Mouse (Mus musculus): Measurements from ENCODE around the gene Eif4g3. TPM values are rescaled to one million over a fixed set of nuclear protein-coding genes. Genes with fewer than 3 reads are reported as not detected.

The Eif4g3 gene
- polyA plus RNA-seq, 1 experiment: 72.1 TPM

DNA sequence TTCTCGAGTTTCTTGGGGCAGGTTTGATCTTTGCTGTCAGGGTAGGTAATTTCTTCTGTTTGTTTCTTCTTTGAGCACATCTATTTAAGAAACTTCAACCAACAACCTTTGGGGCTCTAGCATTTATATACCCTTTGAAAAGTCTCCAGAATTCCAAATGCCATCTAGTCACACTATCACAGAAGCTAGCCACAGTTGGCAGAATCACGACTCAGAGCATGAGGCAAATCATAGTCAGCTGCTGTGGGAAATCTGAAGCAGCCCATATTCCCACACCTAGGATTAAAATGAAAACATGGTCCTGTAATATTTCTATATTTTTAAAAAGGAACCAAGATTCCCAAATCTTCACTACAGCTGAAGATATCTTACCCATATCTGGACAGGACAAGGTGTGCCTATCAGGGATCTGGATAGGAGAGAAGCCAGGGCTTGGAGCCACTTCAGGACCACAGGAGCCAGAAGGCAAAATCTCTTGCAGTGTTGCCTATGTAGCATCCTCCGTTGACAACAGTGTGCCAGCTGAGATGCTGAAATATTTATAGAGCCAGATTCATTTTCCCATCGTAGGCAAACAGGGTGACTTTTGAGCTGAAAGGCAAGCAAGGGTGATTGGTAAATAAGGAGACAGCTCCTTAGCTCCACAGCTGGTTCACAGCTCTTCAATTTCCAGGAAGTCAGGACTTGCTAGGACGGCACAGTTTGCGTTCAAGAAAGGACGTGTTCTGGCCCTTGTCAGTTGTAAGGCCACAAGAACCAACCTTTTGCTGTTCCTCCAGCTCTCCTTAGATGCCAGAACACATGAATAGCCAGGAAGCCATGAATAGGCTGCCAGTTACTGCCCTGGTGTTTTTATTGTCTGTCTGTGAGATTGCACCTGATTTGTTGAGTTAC lies 70.8 kb downstream of the Eif4g3 start:
- H3K4me1 ChIP-seq (replicated peaks; ENCODE audit: control insufficient read depth, insufficient read depth, low read length): no peaks in the 10 kb centered on the region
- no peaks in the 10 kb centered on the region for H3K27me3 ChIP-seq (ENCODE audit: control insufficient read depth, insufficient read depth, low read length)
- H3K4me3 ChIP-seq (ENCODE audit: control insufficient read depth, insufficient read depth, low read length): no peak overlapping the region
- TF ChIP-seq CTCF (IDR thresholded peaks at IDR 0.05; ENCODE audit: borderline replicate concordance, control insufficient read depth, extremely low read depth, insufficient read depth, low read length, poor library complexity): no peak
- TF ChIP-seq POLR2A (IDR thresholded peaks at IDR 0.05; ENCODE audit: control insufficient read depth, extremely low read depth, insufficient read depth, low read length, poor library complexity): no peak
- 94% methylated on average over 7 of the region's 7 CpGs for WGBS
- DNase-seq: no peak
- peaks cover 15% of the 10 kb centered on the region for H3K36me3 ChIP-seq (ENCODE audit: control insufficient read depth, insufficient read depth, low read length)
- H3K27ac ChIP-seq (ENCODE audit: control insufficient read depth, insufficient read depth, low read length): no peak overlapping the region

DNA sequence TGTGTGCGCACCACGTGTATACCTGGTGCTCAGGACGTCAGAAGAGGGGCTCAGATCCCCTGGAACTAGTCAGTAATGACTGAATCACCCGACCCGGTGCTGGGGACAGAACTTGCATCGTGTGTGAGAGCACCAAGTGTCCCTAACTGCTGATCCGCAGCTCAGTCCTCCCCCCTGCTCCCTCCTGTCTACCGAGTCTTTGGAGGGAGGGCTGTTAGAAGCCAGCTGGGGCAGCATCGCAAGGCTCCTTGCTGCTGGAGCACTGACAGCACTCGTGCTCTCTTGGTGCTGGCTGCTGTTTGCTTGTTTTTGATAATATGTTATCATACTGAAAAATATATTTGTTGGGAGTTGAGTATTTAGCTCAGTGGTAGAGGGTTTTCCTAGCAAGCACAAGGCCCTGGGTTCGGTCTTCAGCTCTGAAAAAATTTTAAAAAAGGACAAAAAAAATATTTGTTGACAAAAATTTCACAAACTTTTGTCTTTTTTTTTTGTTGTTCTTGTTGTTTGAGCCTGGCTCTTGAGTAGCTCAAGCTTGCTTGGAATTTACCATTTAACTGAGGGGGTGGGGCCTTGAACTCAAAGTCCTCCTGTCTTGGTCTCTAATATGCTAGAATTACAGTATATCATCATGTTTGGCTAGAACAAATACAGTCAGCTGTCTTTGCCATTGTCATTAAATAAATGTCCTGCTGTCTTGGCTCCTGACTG lies 72.2 kb downstream of the Eif4g3 start:
- Histone ChIP-seq H3K36me3 (ENCODE audit: control insufficient read depth, insufficient read depth, low read length) (peaks cover 15% of the 10 kb centered on the region), H3K4me3 (ENCODE audit: control insufficient read depth, insufficient read depth, low read length) (no peak overlapping the region), H3K4me1 (replicated peaks; ENCODE audit: control insufficient read depth, insufficient read depth, low read length) (no peaks in the 10 kb centered on the region), H3K27ac (ENCODE audit: control insufficient read depth, insufficient read depth, low read length) (no peak overlapping the region), H3K27me3 (ENCODE audit: control insufficient read depth, insufficient read depth, low read length) (no peaks in the 10 kb centered on the region)
- no peak for DNase-seq
- WGBS: 95% methylated on average over 11 of the region's 11 CpGs
- TF ChIP-seq CTCF (IDR thresholded peaks at IDR 0.05; ENCODE audit: borderline replicate concordance, control insufficient read depth, extremely low read depth, insufficient read depth, low read length, poor library complexity): no peak
- no peak for TF ChIP-seq POLR2A (IDR thresholded peaks at IDR 0.05; ENCODE audit: control insufficient read depth, extremely low read depth, insufficient read depth, low read length, poor library complexity)

- no peak overlapping the region for H3K27ac ChIP-seq (ENCODE audit: control insufficient read depth, insufficient read depth, low read length)
- DNase-seq: no peak
- TF ChIP-seq POLR2A (IDR thresholded peaks at IDR 0.05; ENCODE audit: control insufficient read depth, extremely low read depth, insufficient read depth, low read length, poor library complexity) (no peak), CTCF (IDR thresholded peaks at IDR 0.05; ENCODE audit: borderline replicate concordance, control insufficient read depth, extremely low read depth, insufficient read depth, low read length, poor library complexity) (no peak)
- H3K4me1 ChIP-seq (replicated peaks; ENCODE audit: control insufficient read depth, insufficient read depth, low read length): no peaks in the 10 kb centered on the region
- no peak overlapping the region for H3K4me3 ChIP-seq (ENCODE audit: control insufficient read depth, insufficient read depth, low read length)
- H3K27me3 ChIP-seq (ENCODE audit: control insufficient read depth, insufficient read depth, low read length): no peaks in the 10 kb centered on the region
- H3K36me3 ChIP-seq (ENCODE audit: control insufficient read depth, insufficient read depth, low read length): peaks cover 15% of the 10 kb centered on the region
- WGBS: 86% methylated on average over 4 of the region's 4 CpGs
These were observed 72.9 kb downstream of the Eif4g3 start for GRCm38 (mm10) chr4:138065593-138066169.

GRCm38 (mm10) chr4:138066421-138066820 lies 73.6 kb downstream of the Eif4g3 start:
- H3K36me3 ChIP-seq (ENCODE audit: control insufficient read depth, insufficient read depth, low read length): peaks cover 15% of the 10 kb centered on the region
- H3K27ac ChIP-seq (ENCODE audit: control insufficient read depth, insufficient read depth, low read length): no peak overlapping the region
- TF ChIP-seq CTCF (IDR thresholded peaks at IDR 0.05; ENCODE audit: borderline replicate concordance, control insufficient read depth, extremely low read depth, insufficient read depth, low read length, poor library complexity): no peak
- no peak for TF ChIP-seq POLR2A (IDR thresholded peaks at IDR 0.05; ENCODE audit: control insufficient read depth, extremely low read depth, insufficient read depth, low read length, poor library complexity)
- WGBS: 92% methylated on average over 7 of the region's 7 CpGs
- H3K27me3 ChIP-seq (ENCODE audit: control insufficient read depth, insufficient read depth, low read length): no peaks in the 10 kb centered on the region
- no peak for DNase-seq
- H3K4me3 ChIP-seq (ENCODE audit: control insufficient read depth, insufficient read depth, low read length): no peak overlapping the region
- no peaks in the 10 kb centered on the region for H3K4me1 ChIP-seq (replicated peaks; ENCODE audit: control insufficient read depth, insufficient read depth, low read length)

GRCm38 (mm10) chr4:138067858-138068257 lies 75.0 kb downstream of the Eif4g3 start:
- Histone ChIP-seq H3K27me3 (ENCODE audit: control insufficient read depth, insufficient read depth, low read length) (no peaks in the 10 kb centered on the region), H3K4me3 (ENCODE audit: control insufficient read depth, insufficient read depth, low read length) (no peak overlapping the region), H3K4me1 (replicated peaks; ENCODE audit: control insufficient read depth, insufficient read depth, low read length) (no peaks in the 10 kb centered on the region), H3K27ac (ENCODE audit: control insufficient read depth, insufficient read depth, low read length) (no peak overlapping the region), H3K36me3 (ENCODE audit: control insufficient read depth, insufficient read depth, low read length) (peaks cover 10% of the 10 kb centered on the region)
- TF ChIP-seq POLR2A (IDR thresholded peaks at IDR 0.05; ENCODE audit: control insufficient read depth, extremely low read depth, insufficient read depth, low read length, poor library complexity) (no peak), CTCF (IDR thresholded peaks at IDR 0.05; ENCODE audit: borderline replicate concordance, control insufficient read depth, extremely low read depth, insufficient read depth, low read length, poor library complexity) (no peak)
- WGBS: 92% methylated on average over 3 of the region's 3 CpGs
- DNase-seq: no peak

GRCm38 (mm10) chr4:138068598-138068997 lies 75.8 kb downstream of the Eif4g3 start:
- Histone ChIP-seq H3K36me3 (ENCODE audit: control insufficient read depth, insufficient read depth, low read length) (peaks cover 6% of the 10 kb centered on the region), H3K4me1 (replicated peaks; ENCODE audit: control insufficient read depth, insufficient read depth, low read length) (no peaks in the 10 kb centered on the region), H3K27ac (ENCODE audit: control insufficient read depth, insufficient read depth, low read length) (no peak overlapping the region), H3K27me3 (ENCODE audit: control insufficient read depth, insufficient read depth, low read length) (no peaks in the 10 kb centered on the region), H3K4me3 (ENCODE audit: control insufficient read depth, insufficient read depth, low read length) (no peak overlapping the region)
- TF ChIP-seq CTCF (IDR thresholded peaks at IDR 0.05; ENCODE audit: borderline replicate concordance, control insufficient read depth, extremely low read depth, insufficient read depth, low read length, poor library complexity) (no peak), POLR2A (IDR thresholded peaks at IDR 0.05; ENCODE audit: control insufficient read depth, extremely low read depth, insufficient read depth, low read length, poor library complexity) (no peak)
- no peak for DNase-seq
- 89% methylated on average over 2 of the region's 2 CpGs for WGBS

All from thymus, adult 2 months (tissue).